Mouse (Mus musculus) cerebral cortex, adult 2 months (tissue): ENCODE data around the gene Hoxd13.

Experiments used
- WGBS: fragments of 180-500 bp; shearing (Covaris S2); methylation state at CpG from one replicate; pipeline ENCODE4 v1.1.7; 2018; 5-methylcytosine and 5-hydroxymethylcytosine counted together

Hoxd13 gene

GRCm38 (mm10) chr2:74661685-74662084, 6.4 kb upstream of the Hoxd13 start:
- WGBS, result under 1% methylated on average over 14 of the region's 14 CpGs

GRCm38 (mm10) chr2:74663291-74663925, 4.7 kb upstream of the Hoxd13 start:
- WGBS, result 6% methylated on average over 18 of the region's 18 CpGs

DNA sequence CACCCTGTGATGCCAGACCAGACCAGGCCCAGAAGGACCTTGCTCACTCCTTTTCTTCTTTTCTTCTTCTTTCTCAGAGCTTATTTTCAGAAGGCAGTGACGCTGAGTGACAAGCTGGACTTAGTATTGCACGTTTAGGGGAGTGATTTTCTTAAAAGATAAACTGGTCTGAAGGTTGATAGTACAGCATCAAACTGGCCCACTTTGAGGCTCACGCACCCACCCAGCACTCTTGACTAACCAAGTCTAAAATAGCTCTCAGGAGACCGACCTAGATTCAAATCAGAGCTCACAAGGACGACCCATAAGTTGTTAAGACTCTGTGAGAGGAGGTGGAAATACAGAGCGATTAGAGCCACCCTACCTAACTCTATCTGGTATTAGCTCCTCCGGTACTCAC, 1.7 kb upstream of the Hoxd13 start:
- 2% methylated on average over 7 of the region's 7 CpGs for WGBS

DNA sequence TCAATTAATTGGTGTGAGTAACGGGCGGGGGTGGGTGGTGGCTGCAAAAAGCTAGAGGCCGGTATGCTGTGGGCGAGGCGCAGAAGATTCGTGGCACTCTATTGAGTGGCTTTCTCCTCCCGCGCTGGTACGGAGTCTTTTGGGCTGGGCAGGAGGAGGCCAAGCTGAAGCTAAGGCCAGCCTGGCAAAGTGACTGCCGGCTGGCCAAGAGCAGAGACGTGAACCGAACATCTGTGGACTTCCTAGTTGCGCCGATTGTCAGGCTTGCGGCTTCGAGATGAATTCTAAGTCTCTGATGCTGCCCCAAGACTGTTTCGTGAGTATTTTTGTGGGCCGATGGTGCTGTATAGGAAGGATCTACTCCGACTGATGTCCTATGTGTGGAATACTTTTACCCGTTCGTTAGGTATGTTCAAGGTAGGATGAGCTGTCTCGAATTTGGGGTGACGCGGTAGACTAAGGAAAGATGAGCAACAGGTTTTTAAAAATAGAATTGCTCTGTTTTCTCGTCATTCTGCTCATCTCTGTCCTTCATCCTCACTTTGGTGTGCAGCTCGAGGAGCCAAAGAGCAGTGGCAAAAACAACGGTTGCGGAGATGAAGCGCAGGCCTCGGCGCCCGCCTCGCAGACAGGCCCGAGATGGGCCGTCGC, 794 bp upstream of the Hoxd13 start:
- WGBS, result 4% methylated on average over 36 of the region's 36 CpGs

- WGBS, result under 1% methylated on average over 68 of the region's 74 CpGs
Measured at GRCm38 (mm10) chr2:74668370-74669229, 490 bp downstream of the Hoxd13 start.

- WGBS, result 4% methylated on average over 3 of the region's 3 CpGs
Measured at GRCm38 (mm10) chr2:74669230-74669578, 1.1 kb downstream of the Hoxd13 start.

GRCm38 (mm10) chr2:74669650-74670235, 1.6 kb downstream of the Hoxd13 start:
- WGBS, result 4% methylated on average over 14 of the region's 14 CpGs

GRCm38 (mm10) chr2:74670632-74671188, 2.6 kb downstream of the Hoxd13 start:
- 16% methylated on average over 3 of the region's 3 CpGs for WGBS

- WGBS, result 26% methylated on average over 5 of the region's 5 CpGs
Measured at GRCm38 (mm10) chr2:74671847-74672246, 3.7 kb downstream of the Hoxd13 start.

GRCm38 (mm10) chr2:74672481-74673362, 4.6 kb downstream of the Hoxd13 start:
- 6% methylated on average over 40 of the region's 40 CpGs for WGBS

GRCm38 (mm10) chr2:74673835-74674425, 5.8 kb downstream of the Hoxd13 start:
- WGBS, result 3% methylated on average over 24 of the region's 24 CpGs

DNA sequence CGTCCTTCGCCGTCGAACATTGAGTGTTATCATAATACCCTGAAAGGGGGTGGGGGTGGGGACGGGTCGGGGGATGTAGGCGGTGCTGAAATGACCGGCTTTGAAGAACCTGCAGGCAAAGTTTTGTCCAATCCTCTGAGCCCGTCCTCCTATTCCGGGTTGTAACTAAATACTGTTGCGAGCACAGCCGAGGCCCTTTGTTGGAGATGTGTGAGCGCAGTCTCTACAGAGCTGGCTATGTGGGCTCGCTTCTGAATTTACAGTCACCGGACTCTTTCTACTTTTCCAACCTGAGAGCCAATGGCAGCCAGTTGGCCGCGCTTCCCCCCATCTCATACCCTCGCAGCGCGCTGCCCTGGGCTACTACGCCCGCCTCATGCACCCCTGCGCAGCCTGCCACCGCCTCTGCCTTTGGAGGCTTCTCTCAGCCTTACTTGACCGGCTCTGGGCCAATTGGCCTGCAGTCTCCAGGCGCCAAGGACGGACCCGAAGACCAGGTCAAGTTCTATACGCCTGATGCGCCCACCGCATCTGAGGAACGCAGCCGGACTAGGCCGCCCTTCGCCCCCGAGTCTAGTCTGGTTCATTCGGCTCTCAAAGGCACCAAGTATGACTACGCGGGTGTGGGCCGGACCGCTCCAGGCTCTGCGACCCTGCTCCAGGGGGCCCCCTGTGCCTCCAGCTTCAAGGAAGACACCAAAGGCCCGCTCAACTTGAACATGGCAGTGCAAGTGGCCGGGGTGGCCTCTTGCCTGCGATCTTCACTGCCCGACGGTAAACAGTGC, 7.0 kb downstream of the Hoxd13 start, which contains the start of gene Hoxd12:
TSS of gene Hoxd12 (plus strand) at position 133 of the 785 bp plus-strand sequence.
- 3% methylated on average over 47 of the region's 47 CpGs for WGBS

DNA sequence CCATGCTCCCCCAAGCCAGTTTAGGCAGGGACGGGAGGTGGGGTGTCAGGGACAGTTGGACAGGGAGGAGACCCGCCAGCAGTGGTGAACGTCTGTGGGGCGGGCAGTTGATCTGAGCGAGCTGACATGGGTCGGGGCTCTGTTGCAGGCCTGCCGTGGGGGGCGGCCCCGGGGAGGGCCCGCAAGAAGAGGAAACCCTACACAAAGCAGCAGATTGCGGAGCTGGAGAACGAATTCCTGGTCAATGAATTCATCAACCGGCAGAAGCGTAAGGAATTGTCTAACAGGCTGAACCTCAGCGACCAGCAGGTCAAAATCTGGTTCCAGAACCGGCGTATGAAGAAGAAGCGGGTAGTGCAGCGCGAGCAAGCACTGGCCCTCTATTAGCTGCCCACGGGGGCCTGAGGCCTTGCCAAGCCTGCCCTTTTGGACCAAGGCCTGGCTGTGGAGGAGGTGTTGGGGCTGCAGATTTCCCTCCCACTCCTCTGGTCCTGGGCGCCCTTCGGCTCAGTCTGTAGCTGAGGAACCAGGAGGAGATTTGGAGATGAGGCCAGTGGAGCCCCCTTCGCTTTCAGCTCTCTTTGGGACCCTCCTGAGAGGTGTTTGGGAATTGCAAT, 7.7 kb downstream of the Hoxd13 start:
- WGBS, result 7% methylated on average over 24 of the region's 24 CpGs

- 12% methylated on average over 9 of the region's 9 CpGs for WGBS
Measured at GRCm38 (mm10) chr2:74676376-74677052, 8.4 kb downstream of the Hoxd13 start.

- 17% methylated on average over 2 of the region's 2 CpGs for WGBS
Measured at GRCm38 (mm10) chr2:74677106-74677505, 9.0 kb downstream of the Hoxd13 start.

GRCm38 (mm10) chr2:74678891-74679595, 10.9 kb downstream of the Hoxd13 start, which contains the start of gene Hoxd11:
Hoxd11 (plus strand) TSS chr2:74679557.
- 4% methylated on average over 15 of the region's 15 CpGs for WGBS

DNA sequence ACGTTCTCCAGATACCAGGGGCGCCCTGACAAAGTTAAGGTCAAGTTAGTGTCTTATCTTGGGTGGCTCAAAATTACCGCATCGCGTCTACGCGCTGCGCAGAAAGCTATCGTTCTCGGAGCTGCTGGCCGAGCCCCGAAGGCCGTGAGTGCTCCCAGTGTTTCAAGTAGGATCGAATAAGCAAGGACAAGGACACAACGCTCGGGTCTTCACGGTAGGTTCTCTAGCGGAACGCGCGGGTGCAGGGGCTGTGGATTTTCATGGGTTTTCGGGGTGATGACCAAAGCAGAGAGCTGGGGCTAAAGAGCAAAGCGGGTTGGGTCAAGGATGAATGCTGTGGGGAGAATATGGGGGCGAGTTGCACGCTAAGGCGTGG, 11.5 kb downstream of the Hoxd13 start:
- 3% methylated on average over 26 of the region's 26 CpGs for WGBS

- WGBS, result 5% methylated on average over 23 of the region's 23 CpGs
Measured at GRCm38 (mm10) chr2:74679980-74680379, 11.9 kb downstream of the Hoxd13 start.
